Mouse (Mus musculus): ENCODE measurements around the gene Olfr191. TPM values are rescaled to one million over a fixed set of nuclear protein-coding genes. Genes with fewer than 3 reads are reported as not detected.

Gene Olfr191
- polyA plus RNA-seq, 1 experiment from 2014 or later: not detected

- Histone ChIP-seq H3K27ac (no peak overlapping the region), H3K36me3 (no peaks in the 10 kb centered on the region), H3K27me3 (no peaks in the 10 kb centered on the region), H3K4me3 (replicated peaks) (no peak overlapping the region), H3K4me2 (no peak overlapping the region), H3K4me1 (replicated peaks) (no peaks in the 10 kb centered on the region), H3K9me3 (replicated peaks) (no peaks in the 10 kb centered on the region), H3K9ac (no peak overlapping the region)
- DNase-seq (no peak), ATAC-seq (ENCODE audit: low read depth) (no peak)
- 39% methylated on average over 1 of the region's 1 CpGs for WGBS (ENCODE audit: insufficient replicate concordance)
These were observed 40.8 kb downstream of the Olfr191 start for GRCm38 (mm10) chr16:59048860-59049259.

GRCm38 (mm10) chr16:59047579-59047978 is 42.0 kb downstream of the Olfr191 start:
- Histone ChIP-seq H3K36me3 (no peaks in the 10 kb centered on the region), H3K9ac (no peak overlapping the region), H3K27me3 (no peaks in the 10 kb centered on the region), H3K4me2 (no peak overlapping the region), H3K4me1 (replicated peaks) (no peaks in the 10 kb centered on the region), H3K27ac (no peak overlapping the region), H3K9me3 (replicated peaks) (no peaks in the 10 kb centered on the region), H3K4me3 (replicated peaks) (no peak overlapping the region)
- ATAC-seq (ENCODE audit: low read depth) (no peak), DNase-seq (no peak)
- 51% methylated on average over 4 of the region's 4 CpGs for WGBS (ENCODE audit: insufficient replicate concordance)

GRCm38 (mm10) chr16:59045835-59046234 is 43.8 kb downstream of the Olfr191 start:
- H3K27me3 ChIP-seq: no peaks in the 10 kb centered on the region
- no peak overlapping the region for H3K27ac ChIP-seq
- no peaks in the 10 kb centered on the region for H3K9me3 ChIP-seq (replicated peaks)
- no peak for DNase-seq
- no peaks in the 10 kb centered on the region for H3K4me1 ChIP-seq (replicated peaks)
- H3K9ac ChIP-seq: no peak overlapping the region
- H3K4me2 ChIP-seq: no peak overlapping the region
- H3K4me3 ChIP-seq (replicated peaks): no peak overlapping the region
- H3K36me3 ChIP-seq: no peaks in the 10 kb centered on the region
- ATAC-seq (ENCODE audit: low read depth): no peak
- 55% methylated on average over 3 of the region's 3 CpGs for WGBS (ENCODE audit: insufficient replicate concordance)

GRCm38 (mm10) chr16:59039710-59040109 is 49.9 kb downstream of the Olfr191 start, which contains the start of gene Olfr187:
Gene Olfr187, minus strand, starts transcription at chr16:59039767.
- no peak within 1 kb of the TSS for H3K4me2 ChIP-seq
- ATAC-seq (ENCODE audit: low read depth) (no peak), DNase-seq (no peak)

More at GRCm38 (mm10) chr16:59039710-59040109, 49.9 kb downstream of the Olfr191 start, which contains the start of gene Olfr187:
- Histone ChIP-seq H3K27ac (no peak within 1 kb of the TSS), H3K4me3 (replicated peaks) (no peak within 1 kb of the TSS), H3K9ac (no peak within 1 kb of the TSS), H3K4me1 (replicated peaks) (no peaks in the 10 kb centered on the region), H3K27me3 (no peaks in the 10 kb centered on the region), H3K9me3 (replicated peaks) (no peaks in the 10 kb centered on the region), H3K36me3 (no peaks in the 10 kb centered on the region)
- 71% methylated on average over 7 of the region's 7 CpGs for WGBS (ENCODE audit: insufficient replicate concordance)

Other genes with a start within 250 kb of the Olfr191 start
- not detected in 2 replicates for gene Olfr177, start 215.1 kb downstream of the Olfr191 start, polyA plus RNA-seq (2015; fragmentation: Nextera tagmentation; extraction: Ambion mirVana)
- gene Olfr178, start 197.8 kb downstream of the Olfr191 start, polyA plus RNA-seq (2015; fragmentation: Nextera tagmentation; extraction: Ambion mirVana): not detected in 2 replicates
- gene Olfr181, start 161.1 kb downstream of the Olfr191 start, polyA plus RNA-seq (2015; fragmentation: Nextera tagmentation; extraction: Ambion mirVana): not detected in 2 replicates
- not detected in 2 replicates for gene Olfr180, start 160.4 kb downstream of the Olfr191 start, polyA plus RNA-seq (2015; fragmentation: Nextera tagmentation; extraction: Ambion mirVana)
- not detected in 2 replicates for gene Olfr183, start 94.5 kb downstream of the Olfr191 start, polyA plus RNA-seq (2015; fragmentation: Nextera tagmentation; extraction: Ambion mirVana)
- gene Olfr186, start 59.5 kb downstream of the Olfr191 start, polyA plus RNA-seq (2015; fragmentation: Nextera tagmentation; extraction: Ambion mirVana): not detected in 2 replicates
- gene Olfr187, start 50.1 kb downstream of the Olfr191 start, polyA plus RNA-seq (2015; fragmentation: Nextera tagmentation; extraction: Ambion mirVana): not detected in 2 replicates
- not detected in 2 replicates for gene Olfr190, start 11.8 kb downstream of the Olfr191 start, polyA plus RNA-seq (2015; fragmentation: Nextera tagmentation; extraction: Ambion mirVana)
- not detected in 2 replicates for gene Olfr193, start 22.1 kb upstream of the Olfr191 start, polyA plus RNA-seq (2015; fragmentation: Nextera tagmentation; extraction: Ambion mirVana)
- not detected in 2 replicates for gene Olfr194, start 31.2 kb upstream of the Olfr191 start, polyA plus RNA-seq (2015; fragmentation: Nextera tagmentation; extraction: Ambion mirVana)
- gene Olfr195, start 57.2 kb upstream of the Olfr191 start, polyA plus RNA-seq (2015; fragmentation: Nextera tagmentation; extraction: Ambion mirVana): not detected in 2 replicates
- gene Olfr196, start 80.6 kb upstream of the Olfr191 start, polyA plus RNA-seq (2015; fragmentation: Nextera tagmentation; extraction: Ambion mirVana): not detected in 2 replicates
- gene Olfr198, start 113.7 kb upstream of the Olfr191 start, polyA plus RNA-seq (2015; fragmentation: Nextera tagmentation; extraction: Ambion mirVana): not detected in 2 replicates
- not detected in 2 replicates for gene Olfr199, start 129.9 kb upstream of the Olfr191 start, polyA plus RNA-seq (2015; fragmentation: Nextera tagmentation; extraction: Ambion mirVana)
- 0.15 and 0.31 TPM in 2 replicates for gene Olfr201, start 182.8 kb upstream of the Olfr191 start, polyA plus RNA-seq (2015; fragmentation: Nextera tagmentation; extraction: Ambion mirVana)
- not detected in 2 replicates for gene Olfr202, start 197.0 kb upstream of the Olfr191 start, polyA plus RNA-seq (2015; fragmentation: Nextera tagmentation; extraction: Ambion mirVana)
- not detected in 2 replicates for gene Olfr203, start 209.1 kb upstream of the Olfr191 start, polyA plus RNA-seq (2015; fragmentation: Nextera tagmentation; extraction: Ambion mirVana)
- gene Olfr204, start 228.4 kb upstream of the Olfr191 start, polyA plus RNA-seq (2015; fragmentation: Nextera tagmentation; extraction: Ambion mirVana): not detected in 2 replicates
- gene Olfr205, start 241.3 kb upstream of the Olfr191 start, polyA plus RNA-seq (2015; fragmentation: Nextera tagmentation; extraction: Ambion mirVana): not detected in 2 replicates

All from liver, embryonic 13.5 days (tissue).